Mouse (Mus musculus) layer of hippocampus, adult 9-11 months (tissue): ENCODE data around the gene Elavl2.
"Not testable (repeated sequence)": the region's sequence is repeated elsewhere in the genome, so short reads cannot be mapped to it uniquely, and the experiment has no call there.

Experiments used
- DNase-seq: peaks from one replicate; pipeline ENCODE4 v3.0.0; 2022

Gene Elavl2

DNA sequence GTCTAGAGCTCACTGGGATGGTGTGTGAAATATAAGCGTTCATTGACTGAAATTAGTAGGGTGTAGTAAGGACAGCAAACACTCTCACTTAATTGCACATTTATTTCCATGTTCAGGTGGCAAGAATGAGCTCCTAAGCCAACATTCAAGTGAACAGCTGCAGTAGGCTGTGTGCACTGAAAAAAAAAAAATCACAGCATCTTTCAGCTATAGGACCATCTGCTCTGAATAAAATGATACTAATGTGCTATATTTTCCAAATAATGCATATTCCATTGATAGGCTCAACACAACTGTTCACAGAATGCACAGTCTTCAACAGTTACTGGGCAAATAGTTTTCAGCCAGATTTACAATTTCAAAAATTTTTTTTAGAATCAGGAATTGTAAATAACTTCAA, 89.8 kb downstream of the Elavl2 start:
- DNase-seq = no peak

DNA sequence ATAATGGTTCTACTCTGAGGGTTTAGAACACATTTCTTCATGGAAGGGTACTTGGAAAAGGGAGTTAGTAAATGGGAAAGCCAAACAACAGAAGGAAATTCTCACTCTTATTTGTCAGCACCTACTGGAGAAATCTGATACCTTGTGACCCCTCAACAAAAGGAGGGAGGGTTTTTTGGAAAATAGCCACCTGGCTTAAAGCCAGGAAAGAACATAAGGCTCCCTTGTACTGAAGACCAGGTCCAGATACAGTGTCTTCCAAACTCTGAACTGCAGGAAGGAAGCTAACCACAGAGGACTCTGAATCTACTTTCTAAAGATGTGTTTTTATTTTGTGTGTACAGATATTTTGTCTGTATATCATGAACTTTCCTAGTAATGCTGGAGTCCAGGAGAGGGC, 102.9 kb downstream of the Elavl2 start:
- DNase-seq = no peak

GRCm38 (mm10) chr4:91295317-91295716, 105.3 kb downstream of the Elavl2 start:
- DNase-seq = no peak

DNA sequence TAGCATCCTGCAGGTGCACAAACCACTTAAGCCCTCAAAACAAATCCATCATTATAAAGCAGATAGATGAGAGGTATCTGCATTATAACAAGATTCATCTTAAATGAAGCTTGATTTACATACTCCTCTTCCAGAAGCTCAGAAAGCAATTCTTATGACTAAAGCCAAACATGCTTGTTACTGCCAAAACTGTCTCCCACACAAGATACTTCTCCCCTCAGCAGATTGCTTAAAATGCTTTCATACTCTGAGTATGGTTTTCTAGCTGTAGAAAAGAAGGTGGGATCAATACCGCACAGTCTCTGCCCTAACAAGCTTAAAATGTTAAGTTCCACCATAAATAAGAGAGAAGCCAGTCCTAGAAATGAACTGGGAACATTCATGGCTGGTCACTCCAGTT, 109.1 kb downstream of the Elavl2 start:
- no peak for DNase-seq

GRCm38 (mm10) chr4:91290373-91290772, 110.2 kb downstream of the Elavl2 start:
- peak; percentile 45 for DNase-seq

- DNase-seq = no peak
These were observed 111.4 kb downstream of the Elavl2 start for GRCm38 (mm10) chr4:91289151-91289550.

GRCm38 (mm10) chr4:91268390-91268789, 132.2 kb downstream of the Elavl2 start:
- DNase-seq = no peak

GRCm38 (mm10) chr4:91263733-91264440, 136.7 kb downstream of the Elavl2 start:
- DNase-seq = no peak

DNA sequence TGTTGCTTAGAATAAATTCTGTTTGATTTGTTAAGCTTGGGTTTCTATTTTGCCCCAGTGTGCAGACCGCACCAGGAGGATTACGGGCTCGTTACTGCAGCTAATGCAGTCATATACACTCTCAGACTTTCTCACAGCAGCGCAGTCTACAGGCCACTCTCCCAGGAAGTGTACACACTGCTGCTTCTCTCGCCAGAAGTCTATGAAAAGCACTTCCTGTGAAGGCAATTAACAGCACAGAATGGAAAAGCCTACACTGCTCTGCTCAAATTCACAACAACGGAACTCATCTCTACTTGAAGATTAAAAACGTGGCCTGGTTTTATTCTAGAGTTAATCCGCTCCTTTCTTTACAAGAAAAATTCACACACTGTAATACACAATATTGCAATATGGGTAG, 137.7 kb downstream of the Elavl2 start:
- DNase-seq = no peak

GRCm38 (mm10) chr4:91260622-91261021, 140.0 kb downstream of the Elavl2 start:
- no peak for DNase-seq

DNA sequence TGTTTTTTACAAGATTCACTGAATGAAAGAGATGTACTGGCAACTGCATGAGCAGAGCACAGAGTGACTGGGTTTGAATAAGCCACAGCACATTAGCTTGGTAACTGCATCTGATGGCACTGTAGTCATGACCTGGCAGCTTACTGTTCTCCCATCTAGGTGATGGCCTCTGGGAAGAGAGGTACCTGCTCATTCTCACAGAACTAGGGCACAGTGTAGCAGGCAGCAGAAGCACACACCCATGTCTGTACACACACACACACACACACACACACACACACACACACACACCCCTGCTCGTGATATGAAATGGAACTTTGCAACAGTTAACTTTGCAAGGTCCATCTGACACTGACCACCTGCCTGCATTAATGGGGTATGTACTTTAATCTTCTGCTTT, 151.9 kb downstream of the Elavl2 start:
- no peak for DNase-seq

DNA sequence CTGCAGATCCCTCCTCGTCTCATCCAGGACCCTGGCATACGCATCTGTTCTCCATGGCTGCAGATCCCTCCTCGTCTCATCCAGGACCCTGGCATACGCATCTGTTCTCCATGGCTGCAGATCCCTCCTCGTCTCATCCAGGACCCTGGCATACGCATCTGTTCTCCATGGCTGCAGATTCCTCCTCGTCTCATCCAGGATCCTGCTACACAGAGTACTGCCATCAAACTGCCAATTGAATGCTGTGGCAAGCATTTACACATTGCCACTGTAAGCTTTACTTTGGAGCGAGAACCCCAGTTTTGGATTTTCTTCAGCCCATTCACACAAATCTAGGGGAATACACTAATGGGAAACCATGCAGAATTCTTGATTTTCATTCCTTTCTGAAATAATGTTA, 155.4 kb downstream of the Elavl2 start:
- not testable (repeated sequence) for DNase-seq

DNA sequence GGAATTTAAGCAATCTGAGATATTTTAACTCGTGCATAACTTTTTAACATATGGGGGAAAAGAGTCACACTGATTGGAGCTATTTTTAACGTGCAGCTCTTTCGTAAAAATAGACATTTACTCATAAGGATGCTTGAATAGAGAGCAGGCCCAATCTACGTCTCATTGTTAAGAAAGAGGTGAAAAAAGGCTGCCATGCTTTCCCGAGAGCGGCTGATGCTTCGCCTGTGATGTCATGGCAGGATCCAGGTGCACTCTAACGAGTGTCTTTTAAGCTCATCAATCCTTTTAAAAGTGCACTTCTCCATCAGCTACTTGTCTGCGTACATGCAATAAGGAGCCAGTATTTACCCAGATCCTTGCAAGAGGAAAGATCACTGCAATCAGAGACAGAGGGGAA, 156.0 kb downstream of the Elavl2 start:
- no peak for DNase-seq

GRCm38 (mm10) chr4:91243896-91244295, 156.7 kb downstream of the Elavl2 start:
- no peak for DNase-seq

GRCm38 (mm10) chr4:91238739-91239485, 161.7 kb downstream of the Elavl2 start:
- DNase-seq = no peak

- DNase-seq = no peak
These were observed 163.6 kb downstream of the Elavl2 start for GRCm38 (mm10) chr4:91236976-91237375.

DNA sequence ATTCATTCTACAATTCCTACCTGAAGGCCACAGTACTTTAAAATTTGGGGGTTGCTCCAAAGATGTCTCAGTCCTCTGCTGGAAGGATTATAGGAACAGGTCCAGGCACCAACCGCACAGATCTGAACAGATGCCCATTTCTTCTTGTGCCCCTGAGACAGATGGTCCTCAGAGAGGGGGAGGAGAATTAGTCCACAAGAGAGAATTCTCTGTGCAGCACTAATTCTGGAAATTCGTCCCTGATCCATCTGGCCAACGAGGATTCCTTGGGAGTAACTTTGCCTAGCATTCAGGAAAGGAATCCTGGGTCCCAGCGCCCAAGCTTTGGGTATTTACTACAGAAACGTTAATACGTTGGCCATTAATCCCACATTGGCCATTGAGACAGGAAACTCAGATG, 165.6 kb downstream of the Elavl2 start:
- DNase-seq = peak; percentile 13

- no peak for DNase-seq
These were observed 167.0 kb downstream of the Elavl2 start for GRCm38 (mm10) chr4:91233599-91233998.

- no peak for DNase-seq
These were observed 170.1 kb downstream of the Elavl2 start for GRCm38 (mm10) chr4:91230439-91230863.

GRCm38 (mm10) chr4:91228341-91228740, 172.2 kb downstream of the Elavl2 start:
- DNase-seq = no peak

DNA sequence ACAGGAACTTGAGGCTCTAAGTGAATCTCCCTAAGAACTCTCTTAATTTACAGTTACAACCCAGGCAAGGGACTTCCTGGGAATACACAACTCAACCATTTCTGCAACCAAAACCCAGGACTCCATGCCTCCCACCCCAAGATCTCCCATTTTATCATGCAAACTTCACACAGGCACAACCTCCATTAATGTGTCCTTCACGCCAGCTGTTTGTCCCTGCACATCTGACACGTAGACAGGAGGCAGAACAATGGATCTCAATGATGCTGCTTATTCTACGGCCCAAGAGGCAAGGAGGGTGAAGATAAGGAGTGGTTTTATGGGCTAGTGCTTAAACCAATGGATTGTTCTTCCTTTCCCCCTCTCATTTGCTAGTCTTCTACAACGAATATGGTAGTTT, 176.8 kb downstream of the Elavl2 start:
- no peak for DNase-seq

- no peak for DNase-seq
These were observed 181.3 kb downstream of the Elavl2 start for GRCm38 (mm10) chr4:91219322-91219721.

GRCm38 (mm10) chr4:91213917-91214316, 186.7 kb downstream of the Elavl2 start:
- DNase-seq = no peak
